Mouse (Mus musculus) layer of hippocampus, postnatal 14 days (tissue): ENCODE results near the gene Olfr1249. TPM values are rescaled to one million over a fixed set of nuclear protein-coding genes. Genes with fewer than 3 reads are reported as not detected.
"Not testable (repeated sequence)": the region's sequence is repeated elsewhere in the genome, so short reads cannot be mapped to it uniquely, and the experiment has no call there.

Experiments used
- DNase-seq, 2 experiments: peaks; one replicate each; pipeline ENCODE4 v3.0.0; 2021 to 2022; ENCODE audit warnings: low spot score in 2 of 2, mixed read lengths in 1 of 2
- long read RNA-seq, 2 experiments: library from polyadenylated mRNA; stranded (forward); transcript quantifications; one replicate each; pipeline ENCODE4 v2.0.0; 2021
- total RNA-seq, 2 experiments: library from RNA; stranded (reverse); gene quantifications; 2 replicates each; pipeline ENCODE4 v1.2.3; 2021

Gene Olfr1249
- total RNA-seq = not detected
- long read RNA-seq, experiment 1 = 0 reads
- long read RNA-seq, experiment 2 = 0 reads

GRCm38 (mm10) chr2:89634883-89635282 lies at the start of gene Olfr1249:
Olfr1249 (minus strand) TSS chr2:89634983.
- no peak for DNase-seq

GRCm38 (mm10) chr2:89671836-89672235 lies 37.1 kb upstream of the Olfr1249 start, which contains the start of gene Olfr1251:
Olfr1251 (minus strand) TSS chr2:89671936.
- DNase-seq = no peak

DNA sequence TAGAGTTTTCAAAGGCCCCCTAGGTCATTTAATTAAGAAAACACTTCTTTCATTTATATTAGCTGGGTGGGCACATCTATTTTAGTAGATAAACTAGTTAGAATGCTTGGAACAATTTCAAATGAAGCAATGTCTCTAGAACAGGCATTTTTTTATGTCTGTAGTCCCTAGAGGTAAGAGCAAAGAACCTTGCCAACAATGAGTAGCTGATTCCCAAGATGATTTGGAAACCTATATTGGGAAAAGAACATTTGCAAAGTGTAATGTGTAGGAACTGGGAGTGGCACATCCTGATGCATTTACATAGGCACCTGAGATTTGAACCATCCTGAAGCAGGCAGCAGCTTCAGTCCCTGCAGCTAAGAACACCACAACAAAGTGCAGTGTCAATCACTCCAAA lies 26.6 kb upstream of the Olfr1249 start, which contains the start of gene Olfr1250:
Gene Olfr1250, minus strand, starts transcription at position 101 of the 400 bp plus-strand sequence.
- no peak for DNase-seq

- DNase-seq = not testable (repeated sequence)
These were observed 16.6 kb downstream of the Olfr1249 start, which contains the start of gene Olfr1248 for GRCm38 (mm10) chr2:89618145-89618544. Olfr1248 (minus strand) TSS chr2:89618245.

DNA sequence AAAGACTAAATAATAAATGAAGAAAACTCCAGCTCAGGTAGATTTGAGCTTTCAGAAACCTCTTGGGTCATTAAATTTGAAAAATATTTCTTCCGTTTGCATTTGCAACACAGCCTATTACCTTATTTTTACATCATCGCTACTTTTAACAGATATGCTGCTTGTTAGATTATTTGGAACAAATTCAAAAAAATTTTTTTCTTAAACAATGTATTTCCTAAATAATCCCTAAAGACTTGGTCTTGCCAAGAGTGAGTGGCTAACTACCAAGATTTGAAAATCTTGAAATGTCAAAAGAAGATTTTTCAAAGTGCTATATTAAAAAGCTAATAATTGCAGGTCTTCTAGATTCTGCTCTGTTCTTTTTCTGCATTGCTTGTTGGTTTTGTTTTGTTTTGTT lies 20.8 kb downstream of the Olfr1249 start, which contains the start of gene Olfr1247:
Gene Olfr1247, minus strand, starts transcription at position 101 of the 400 bp plus-strand sequence.
- no peak for DNase-seq

- DNase-seq = no peak
These were observed 41.7 kb downstream of the Olfr1249 start, which contains the start of gene Olfr1246 for GRCm38 (mm10) chr2:89593057-89593456. Olfr1246 (minus strand) TSS chr2:89593157.

Other genes starting within 250 kb of the Olfr1249 start
- not detected for gene Olfr1238, start 225.3 kb downstream of the Olfr1249 start, total RNA-seq
- not detected for gene Olfr1239, start 214.6 kb downstream of the Olfr1249 start, total RNA-seq
- gene Olfr1240, start 192.0 kb downstream of the Olfr1249 start, total RNA-seq = not detected
- gene Olfr1241, start 147.9 kb downstream of the Olfr1249 start, total RNA-seq = not detected
- gene Olfr1242, start 136.6 kb downstream of the Olfr1249 start, total RNA-seq = not detected
- not detected for gene Olfr1243, start 103.5 kb downstream of the Olfr1249 start, total RNA-seq
- not detected for gene Olfr1245, start 56.5 kb downstream of the Olfr1249 start, total RNA-seq
- gene Olfr1246, start 41.8 kb downstream of the Olfr1249 start, total RNA-seq = not detected
- gene Olfr1247, start 20.9 kb downstream of the Olfr1249 start, total RNA-seq = under 1 TPM; 0.09 to 0.10 TPM
- gene Olfr1248, start 16.7 kb downstream of the Olfr1249 start, total RNA-seq = not detected
- not detected for gene Olfr1250, start 26.5 kb upstream of the Olfr1249 start, total RNA-seq
- not detected for gene Olfr1251, start 37.0 kb upstream of the Olfr1249 start, total RNA-seq
- not detected for gene Olfr1252, start 90.0 kb upstream of the Olfr1249 start, total RNA-seq
- gene Olfr1253, start 122.1 kb upstream of the Olfr1249 start, total RNA-seq = not detected
- not detected for gene Olfr1254, start 158.6 kb upstream of the Olfr1249 start, total RNA-seq
- not detected for gene Olfr1255, start 177.1 kb upstream of the Olfr1249 start, total RNA-seq
- gene Olfr1256, start 206.6 kb upstream of the Olfr1249 start, total RNA-seq = not detected
- gene Olfr48, start 213.2 kb upstream of the Olfr1249 start, total RNA-seq = not detected
- not detected for gene Olfr1257, start 243.5 kb upstream of the Olfr1249 start, total RNA-seq